Mouse (Mus musculus): ENCODE measurements around the gene Btf3.
A peak's percentile ranks its signal among the peaks of the same experiment; 100 is the strongest.

The Btf3 gene

GRCm38 (mm10) chr13:98316480-98317245 is at the start of gene Btf3:
Gene Btf3, minus strand, starts transcription at chr13:98317006.
- peak; percentile 34 for DNase-seq (ENCODE audit: extremely low read depth, low read depth, low spot score)

- no peak for DNase-seq (ENCODE audit: extremely low read depth, low read depth, low spot score)
Observed at GRCm38 (mm10) chr13:98365766-98366421, 49.1 kb upstream of the Btf3 start.

- no peak for DNase-seq (ENCODE audit: extremely low read depth, low read depth, low spot score)
Observed at GRCm38 (mm10) chr13:98365081-98365480, 48.3 kb upstream of the Btf3 start.

- no peak for DNase-seq (ENCODE audit: extremely low read depth, low read depth, low spot score)
Observed at GRCm38 (mm10) chr13:98363046-98363445, 46.2 kb upstream of the Btf3 start.

- no peak for DNase-seq (ENCODE audit: extremely low read depth, low read depth, low spot score)
Observed at GRCm38 (mm10) chr13:98361161-98361560, 44.4 kb upstream of the Btf3 start.

- DNase-seq (ENCODE audit: extremely low read depth, low read depth, low spot score) = no peak
Observed at GRCm38 (mm10) chr13:98360391-98360790, 43.6 kb upstream of the Btf3 start.

GRCm38 (mm10) chr13:98359337-98359736 is 42.5 kb upstream of the Btf3 start:
- DNase-seq (ENCODE audit: extremely low read depth, low read depth, low spot score) = no peak

GRCm38 (mm10) chr13:98358424-98359181 is 41.8 kb upstream of the Btf3 start:
- no peak for DNase-seq (ENCODE audit: extremely low read depth, low read depth, low spot score)

GRCm38 (mm10) chr13:98357433-98358423 is 40.9 kb upstream of the Btf3 start:
- no peak for DNase-seq (ENCODE audit: extremely low read depth, low read depth, low spot score)

GRCm38 (mm10) chr13:98356973-98357425 is 40.2 kb upstream of the Btf3 start:
- DNase-seq (ENCODE audit: extremely low read depth, low read depth, low spot score) = no peak

GRCm38 (mm10) chr13:98356176-98356972 is 39.6 kb upstream of the Btf3 start:
- DNase-seq (ENCODE audit: extremely low read depth, low read depth, low spot score) = no peak

- DNase-seq (ENCODE audit: extremely low read depth, low read depth, low spot score) = no peak
Observed at GRCm38 (mm10) chr13:98355559-98356111, 38.8 kb upstream of the Btf3 start.

- DNase-seq (ENCODE audit: extremely low read depth, low read depth, low spot score) = no peak
Observed at GRCm38 (mm10) chr13:98354871-98355558, 38.2 kb upstream of the Btf3 start.

GRCm38 (mm10) chr13:98354090-98354801 is 37.4 kb upstream of the Btf3 start, which contains the start of gene Foxd1:
Gene Foxd1, plus strand, starts transcription at chr13:98354242.
- DNase-seq (ENCODE audit: extremely low read depth, low read depth, low spot score) = no peak

GRCm38 (mm10) chr13:98353709-98354089 is 36.9 kb upstream of the Btf3 start:
- no peak for DNase-seq (ENCODE audit: extremely low read depth, low read depth, low spot score)

- DNase-seq (ENCODE audit: extremely low read depth, low read depth, low spot score) = no peak
Observed at GRCm38 (mm10) chr13:98352381-98352975, 35.7 kb upstream of the Btf3 start.

GRCm38 (mm10) chr13:98351527-98351926 is 34.7 kb upstream of the Btf3 start:
- DNase-seq (ENCODE audit: extremely low read depth, low read depth, low spot score) = no peak

GRCm38 (mm10) chr13:98349491-98349890 is 32.7 kb upstream of the Btf3 start:
- DNase-seq (ENCODE audit: extremely low read depth, low read depth, low spot score) = no peak
